Mouse (Mus musculus): ENCODE data around the gene Rtl5. TPM values are rescaled to one million over a fixed set of nuclear protein-coding genes. Genes with fewer than 3 reads are reported as not detected.

Gene Rtl5
- polyA plus RNA-seq, 1 experiment from 2014 or later: 0.88 TPM

DNA sequence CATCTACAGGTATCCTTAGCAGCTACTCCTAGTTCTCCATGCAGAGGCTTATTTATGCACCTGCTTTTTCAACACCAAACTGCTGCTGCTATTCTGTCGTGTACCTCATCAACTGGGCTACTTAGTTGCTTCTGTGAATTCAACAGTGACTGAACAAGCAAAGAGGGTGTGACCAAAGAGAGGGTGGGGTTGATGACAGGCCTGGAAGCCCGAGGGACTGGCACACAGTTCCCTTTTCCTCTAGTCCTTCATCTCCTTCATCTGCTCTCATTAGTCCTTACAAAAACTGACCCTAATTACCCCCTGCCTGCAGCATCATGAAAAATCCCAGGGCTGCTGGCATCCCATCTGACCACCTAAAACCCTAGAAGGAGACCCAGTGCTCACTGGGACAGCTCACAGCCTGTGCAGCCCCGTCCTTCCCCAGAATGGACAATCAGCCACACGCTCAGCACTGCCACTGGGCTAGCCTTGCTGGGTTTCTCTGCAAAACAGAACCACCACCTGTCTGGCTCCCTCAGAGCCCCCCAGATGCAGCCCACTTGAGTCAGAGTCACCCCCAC lies 5.8 kb downstream of the Rtl5 start:
- Histone ChIP-seq H3K36me3 (0 out of 2 replicates have a peak, but pooled peaks cover 3% of the 10 kb centered on the region), H3K9me3 (no peaks in the 10 kb centered on the region), H3K9ac (no peak overlapping the region), H3K4me1 (peaks cover 36% of the 10 kb centered on the region), H3K4me3 (no peak overlapping the region), H3K27me3 (replicated peaks) (peaks cover 14% of the 10 kb centered on the region), H3K27ac (replicated peaks) (no peak overlapping the region), H3K4me2 (no peak overlapping the region)
- 38% methylated on average over 4 of the region's 4 CpGs for WGBS
- ATAC-seq (ENCODE audit: extremely low read depth, insufficient number of reproducible peaks, low FRiP score, low TSS enrichment): no peak

DNA sequence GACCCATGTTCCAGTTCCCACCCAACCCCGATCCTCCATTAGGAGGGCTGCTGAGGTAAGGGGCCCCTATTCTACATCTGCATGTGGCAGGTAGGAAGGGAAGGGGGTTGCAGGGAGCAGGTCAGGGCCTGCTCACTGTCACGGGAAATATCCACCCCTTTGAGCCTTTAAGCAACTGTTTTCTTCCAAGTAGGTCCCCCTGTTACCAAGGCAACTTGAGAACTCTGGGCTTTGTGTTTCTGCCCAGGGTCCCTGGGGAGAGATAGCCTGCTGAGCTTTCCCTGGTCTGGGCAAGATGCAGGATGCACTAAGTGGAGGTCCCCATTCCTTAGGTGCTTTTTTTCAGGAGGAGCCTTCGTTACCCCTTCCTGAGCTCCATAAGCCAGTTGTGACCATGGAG lies 7.0 kb downstream of the Rtl5 start:
- Histone ChIP-seq H3K4me2 (no peak overlapping the region), H3K9me3 (no peaks in the 10 kb centered on the region), H3K36me3 (0 out of 2 replicates have a peak, but pooled peaks cover 3% of the 10 kb centered on the region), H3K4me1 (peaks cover 35% of the 10 kb centered on the region), H3K4me3 (no peak overlapping the region), H3K27ac (replicated peaks) (no peak overlapping the region), H3K27me3 (replicated peaks) (peaks cover 12% of the 10 kb centered on the region), H3K9ac (no peak overlapping the region)
- ATAC-seq (ENCODE audit: extremely low read depth, insufficient number of reproducible peaks, low FRiP score, low TSS enrichment): no peak
- WGBS: 41% methylated on average over 3 of the region's 3 CpGs

DNA sequence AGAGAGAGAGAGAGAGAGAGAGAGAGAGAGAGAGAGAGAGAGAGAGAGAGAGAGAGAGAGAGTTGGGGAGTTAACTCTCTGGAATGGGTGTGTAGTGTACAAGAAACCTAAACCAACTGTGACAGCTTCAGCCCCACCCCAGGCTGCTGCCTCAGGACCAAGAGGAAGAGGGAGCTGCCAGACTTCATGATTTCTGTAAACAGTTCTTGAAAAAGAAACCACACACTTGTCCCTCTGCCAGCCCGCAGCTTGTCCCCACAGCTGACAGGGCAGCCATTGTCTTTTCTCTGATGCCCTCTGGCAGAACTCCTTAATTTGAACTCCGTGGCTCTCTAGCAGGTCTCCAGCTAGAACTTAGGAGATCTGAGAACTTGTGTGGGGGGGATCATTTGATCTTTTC lies 10.2 kb downstream of the Rtl5 start:
- no peak overlapping the region for H3K9ac ChIP-seq

DNA sequence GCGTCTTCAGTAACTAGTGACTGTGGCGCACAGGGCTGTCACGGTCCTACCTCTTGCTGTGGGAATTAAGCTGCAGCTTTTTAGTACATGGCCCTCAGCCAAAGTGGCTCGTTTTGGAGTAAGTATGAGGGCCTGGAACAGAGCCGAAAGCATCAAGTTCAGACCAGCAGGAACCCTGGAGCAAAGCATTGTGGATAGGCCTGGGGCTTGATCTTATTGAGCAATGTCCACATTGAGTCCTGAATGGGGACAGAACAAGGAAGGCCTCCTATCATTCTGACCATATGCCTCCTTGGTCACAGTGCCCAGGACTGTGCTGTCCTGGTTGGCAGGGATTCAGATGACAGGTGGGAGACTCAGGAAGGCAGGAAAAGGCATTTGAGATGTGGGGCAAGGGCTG lies 10.9 kb downstream of the Rtl5 start:
- H3K9me3 ChIP-seq: no peaks in the 10 kb centered on the region
- H3K4me3 ChIP-seq: no peak overlapping the region
- no peak for ATAC-seq (ENCODE audit: extremely low read depth, insufficient number of reproducible peaks, low FRiP score, low TSS enrichment)
- H3K9ac ChIP-seq: no peak overlapping the region
- H3K4me2 ChIP-seq: no peak overlapping the region
- peaks cover 2% of the 10 kb centered on the region; the same call in 1 of the 2 replicates for H3K27me3 ChIP-seq (replicated peaks)
- H3K36me3 ChIP-seq: no peaks in the 10 kb centered on the region
- H3K27ac ChIP-seq (replicated peaks): no peak overlapping the region
- peaks cover 26% of the 10 kb centered on the region for H3K4me1 ChIP-seq
- WGBS: 64% methylated on average over 5 of the region's 5 CpGs

More for the DNA sequence above, 10.2 kb downstream of the Rtl5 start:
- Histone ChIP-seq H3K9me3 (no peaks in the 10 kb centered on the region), H3K27me3 (replicated peaks) (peaks cover 2% of the 10 kb centered on the region; the same call in 1 of the 2 replicates), H3K4me2 (no peak overlapping the region), H3K4me1 (peaks cover 33% of the 10 kb centered on the region), H3K4me3 (no peak overlapping the region), H3K36me3 (no peaks in the 10 kb centered on the region), H3K27ac (replicated peaks) (no peak overlapping the region)
- no peak for ATAC-seq (ENCODE audit: extremely low read depth, insufficient number of reproducible peaks, low FRiP score, low TSS enrichment)
- 49% methylated on average over 2 of the region's 2 CpGs for WGBS

DNA sequence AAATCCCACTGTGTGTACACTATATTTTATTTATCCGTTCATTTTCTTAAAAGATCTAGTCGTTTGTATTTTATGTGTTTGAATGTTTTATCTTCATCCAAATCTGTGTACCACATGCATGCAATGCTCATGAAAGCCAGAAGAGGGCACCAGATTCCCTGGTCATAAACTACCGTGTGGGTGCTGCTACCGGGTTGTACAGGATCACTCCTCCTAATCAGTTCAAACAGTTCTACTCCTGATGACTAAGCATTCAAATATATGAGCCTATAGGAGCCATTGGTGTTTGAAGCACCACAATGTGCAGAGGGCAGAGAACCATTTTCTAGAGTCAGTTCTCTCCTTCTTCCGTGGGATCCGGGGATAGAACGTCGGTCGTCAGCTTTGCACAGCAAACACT lies 11.7 kb downstream of the Rtl5 start:
- H3K4me3 ChIP-seq: no peak overlapping the region
- no peak overlapping the region for H3K4me2 ChIP-seq
- H3K9ac ChIP-seq: no peak overlapping the region
- no peak for ATAC-seq (ENCODE audit: extremely low read depth, insufficient number of reproducible peaks, low FRiP score, low TSS enrichment)
- no peaks in the 10 kb centered on the region; the same call in 1 of the 2 replicates for H3K27me3 ChIP-seq (replicated peaks)
- peaks cover 23% of the 10 kb centered on the region for H3K4me1 ChIP-seq
- no peak overlapping the region for H3K27ac ChIP-seq (replicated peaks)
- no peaks in the 10 kb centered on the region for H3K9me3 ChIP-seq
- 61% methylated on average over 9 of the region's 9 CpGs for WGBS
- no peaks in the 10 kb centered on the region for H3K36me3 ChIP-seq

DNA sequence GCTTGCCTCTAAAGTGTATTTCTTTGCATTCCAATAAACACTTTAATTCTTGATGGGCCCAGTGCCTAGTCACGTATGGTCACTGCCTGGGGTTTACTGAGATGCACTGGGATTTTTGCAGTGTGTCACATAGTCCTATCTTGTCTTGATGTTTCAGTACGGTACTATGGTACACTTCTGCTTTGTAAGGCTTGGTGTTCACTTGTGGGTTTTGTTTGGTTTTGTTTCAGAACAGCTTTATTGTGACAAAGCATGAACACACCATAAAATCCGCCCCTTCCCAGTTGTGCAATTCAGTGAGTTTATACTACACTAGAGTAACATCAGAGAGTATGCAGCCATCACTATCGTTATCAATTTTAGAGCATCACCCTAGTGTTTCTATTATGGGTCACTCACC lies 17.1 kb downstream of the Rtl5 start:
- peaks cover 3% of the 10 kb centered on the region; the same call in 1 of the 2 replicates for H3K36me3 ChIP-seq
- WGBS: 80% methylated on average over 4 of the region's 4 CpGs
- H3K4me3 ChIP-seq: no peak overlapping the region
- no peak overlapping the region for H3K9ac ChIP-seq
- no peak for ATAC-seq (ENCODE audit: extremely low read depth, insufficient number of reproducible peaks, low FRiP score, low TSS enrichment)
- no peak overlapping the region for H3K27ac ChIP-seq (replicated peaks)
- H3K4me2 ChIP-seq: no peak overlapping the region
- no peaks in the 10 kb centered on the region for H3K9me3 ChIP-seq
- H3K27me3 ChIP-seq (replicated peaks): peaks cover 3% of the 10 kb centered on the region; the same call in 1 of the 2 replicates
- H3K4me1 ChIP-seq: no peaks in the 10 kb centered on the region

DNA sequence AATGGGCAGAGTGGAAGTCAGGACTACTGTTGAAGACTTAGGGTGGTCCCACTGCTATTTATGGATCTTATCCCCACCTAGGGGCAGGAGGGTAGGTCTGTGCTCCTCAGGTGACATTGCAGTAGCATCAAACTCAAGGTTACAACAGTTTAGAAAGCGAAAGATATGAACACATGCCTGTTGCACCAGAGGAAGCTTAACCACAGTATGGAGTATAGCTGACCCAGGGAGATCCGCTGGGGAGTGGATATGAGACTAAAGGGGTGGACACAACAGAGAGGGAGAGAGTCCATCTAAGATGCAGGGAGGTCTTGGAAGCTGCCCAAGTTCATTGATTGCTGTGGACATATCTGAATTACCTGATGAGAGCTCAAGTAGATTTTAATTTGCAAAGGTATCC lies 17.7 kb downstream of the Rtl5 start:
- no peak for ATAC-seq (ENCODE audit: extremely low read depth, insufficient number of reproducible peaks, low FRiP score, low TSS enrichment)
- peaks cover 3% of the 10 kb centered on the region; the same call in 1 of the 2 replicates for H3K27me3 ChIP-seq (replicated peaks)
- H3K4me1 ChIP-seq: no peaks in the 10 kb centered on the region
- no peak overlapping the region for H3K4me3 ChIP-seq
- no peaks in the 10 kb centered on the region for H3K9me3 ChIP-seq
- no peak overlapping the region for H3K9ac ChIP-seq
- WGBS: 73% methylated on average over 2 of the region's 2 CpGs
- peaks cover 3% of the 10 kb centered on the region; the same call in 1 of the 2 replicates for H3K36me3 ChIP-seq
- H3K27ac ChIP-seq (replicated peaks): no peak overlapping the region
- no peak overlapping the region for H3K4me2 ChIP-seq

DNA sequence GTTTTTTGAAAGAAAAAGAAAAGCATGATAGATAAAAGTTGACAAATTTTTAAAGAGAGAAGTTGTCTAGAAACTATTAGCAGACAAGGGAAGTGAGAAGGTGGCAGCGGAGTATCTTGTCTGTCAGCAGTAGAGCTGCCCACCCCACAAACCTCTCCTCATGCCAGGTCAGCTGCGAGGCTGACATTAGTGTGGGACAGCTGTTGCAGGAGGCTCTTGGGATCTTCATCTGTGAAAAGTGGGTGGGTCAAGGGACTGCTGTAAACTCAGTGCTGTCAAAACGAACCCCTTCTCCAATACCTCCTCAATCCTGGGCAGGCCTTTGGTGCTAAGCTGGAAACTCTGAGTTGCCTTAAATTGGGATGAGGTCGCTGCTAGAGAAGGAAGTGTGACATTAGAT lies 19.9 kb downstream of the Rtl5 start:
- Histone ChIP-seq H3K27me3 (replicated peaks) (peaks cover 6% of the 10 kb centered on the region; the same call in 1 of the 2 replicates), H3K4me2 (no peak overlapping the region), H3K4me1 (no peaks in the 10 kb centered on the region), H3K9me3 (no peaks in the 10 kb centered on the region), H3K4me3 (no peak overlapping the region), H3K9ac (no peak overlapping the region), H3K27ac (replicated peaks) (no peak overlapping the region), H3K36me3 (peaks cover 3% of the 10 kb centered on the region; the same call in 1 of the 2 replicates)
- ATAC-seq (ENCODE audit: extremely low read depth, insufficient number of reproducible peaks, low FRiP score, low TSS enrichment): no peak
- WGBS: 65% methylated on average over 4 of the region's 4 CpGs

DNA sequence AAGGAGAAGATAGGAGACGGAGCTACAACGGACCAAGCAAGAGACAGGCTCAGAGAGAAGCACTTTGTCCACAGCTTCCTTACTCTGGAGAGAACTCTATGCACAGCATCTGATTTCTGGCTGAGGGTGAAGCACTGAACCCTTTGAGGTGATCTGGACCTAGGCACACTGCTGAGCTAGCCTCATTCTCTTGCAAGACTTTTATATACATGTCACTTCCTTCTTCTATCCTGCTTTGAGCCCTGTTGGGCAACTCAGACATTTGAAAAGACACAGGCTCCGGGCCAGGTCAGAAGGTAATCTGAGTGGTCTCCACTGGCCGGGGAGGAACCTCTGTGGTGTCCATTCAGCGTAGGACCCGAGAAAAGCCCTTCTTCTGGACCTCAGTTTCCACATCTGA lies 20.6 kb downstream of the Rtl5 start:
- no peak overlapping the region for H3K4me2 ChIP-seq
- H3K9me3 ChIP-seq: no peaks in the 10 kb centered on the region
- no peak overlapping the region for H3K4me3 ChIP-seq
- no peak overlapping the region for H3K9ac ChIP-seq
- H3K27me3 ChIP-seq (replicated peaks): peaks cover 6% of the 10 kb centered on the region; the same call in 1 of the 2 replicates
- no peaks in the 10 kb centered on the region for H3K4me1 ChIP-seq
- no peak for ATAC-seq (ENCODE audit: extremely low read depth, insufficient number of reproducible peaks, low FRiP score, low TSS enrichment)
- no peak overlapping the region for H3K27ac ChIP-seq (replicated peaks)
- H3K36me3 ChIP-seq: peaks cover 3% of the 10 kb centered on the region; the same call in 1 of the 2 replicates
- WGBS: 74% methylated on average over 6 of the region's 6 CpGs

DNA sequence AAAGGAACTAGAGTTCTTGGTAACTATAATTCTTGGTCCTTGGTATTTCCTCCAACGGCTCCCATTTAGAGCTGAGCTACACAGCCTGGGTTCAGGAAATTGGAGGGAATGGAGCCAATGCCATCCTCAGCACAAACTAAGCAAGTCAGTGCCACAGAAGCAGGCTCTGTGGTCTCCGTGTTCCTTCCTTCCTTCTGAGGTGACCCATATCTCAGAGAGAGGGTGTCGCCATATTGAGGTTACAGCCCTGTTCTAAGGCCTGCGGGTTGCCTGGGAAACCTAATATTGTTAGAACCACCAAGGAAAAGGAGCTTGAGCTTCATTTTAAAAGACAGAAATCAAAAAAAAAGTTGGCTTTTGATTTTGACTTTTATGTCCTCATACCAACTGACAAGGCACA lies 28.7 kb downstream of the Rtl5 start:
- 67% methylated on average over 4 of the region's 4 CpGs for WGBS
- H3K27me3 ChIP-seq (replicated peaks): peaks cover 8% of the 10 kb centered on the region; the same call in 1 of the 2 replicates
- H3K4me2 ChIP-seq: no peak overlapping the region
- H3K27ac ChIP-seq (replicated peaks): no peak overlapping the region
- H3K9me3 ChIP-seq: no peaks in the 10 kb centered on the region
- peaks cover 7% of the 10 kb centered on the region for H3K4me1 ChIP-seq
- ATAC-seq (ENCODE audit: extremely low read depth, insufficient number of reproducible peaks, low FRiP score, low TSS enrichment): no peak
- H3K9ac ChIP-seq: no peak overlapping the region
- no peak overlapping the region for H3K4me3 ChIP-seq
- peaks cover 4% of the 10 kb centered on the region; the same call in 1 of the 2 replicates for H3K36me3 ChIP-seq

DNA sequence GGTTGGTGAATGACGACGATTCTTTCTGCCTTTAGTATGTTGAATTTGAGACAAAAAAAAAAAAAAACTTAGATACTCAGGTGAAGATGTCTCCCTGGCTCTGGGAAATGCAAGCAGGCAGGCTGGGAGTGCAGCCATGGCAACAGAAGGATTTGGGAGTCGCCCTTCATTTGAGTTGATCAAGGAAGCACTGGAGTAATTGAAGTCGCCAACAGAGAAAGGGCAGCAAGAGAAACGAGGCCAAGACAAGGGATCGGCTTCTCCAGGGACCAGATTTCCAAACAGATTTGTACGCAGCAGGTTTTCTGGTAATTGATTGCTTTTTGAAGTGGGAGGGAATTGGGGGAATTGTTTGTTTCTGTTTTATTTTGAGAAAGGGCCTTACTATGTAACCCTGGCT lies 29.5 kb downstream of the Rtl5 start:
- Histone ChIP-seq H3K4me1 (peaks cover 14% of the 10 kb centered on the region), H3K4me3 (no peak overlapping the region), H3K4me2 (no peak overlapping the region), H3K9me3 (no peaks in the 10 kb centered on the region), H3K27ac (replicated peaks) (no peak overlapping the region), H3K27me3 (replicated peaks) (peaks cover 5% of the 10 kb centered on the region; the same call in 1 of the 2 replicates), H3K9ac (no peak overlapping the region), H3K36me3 (peaks cover 4% of the 10 kb centered on the region; the same call in 1 of the 2 replicates)
- no peak for ATAC-seq (ENCODE audit: extremely low read depth, insufficient number of reproducible peaks, low FRiP score, low TSS enrichment)
- WGBS: 68% methylated on average over 7 of the region's 7 CpGs

DNA sequence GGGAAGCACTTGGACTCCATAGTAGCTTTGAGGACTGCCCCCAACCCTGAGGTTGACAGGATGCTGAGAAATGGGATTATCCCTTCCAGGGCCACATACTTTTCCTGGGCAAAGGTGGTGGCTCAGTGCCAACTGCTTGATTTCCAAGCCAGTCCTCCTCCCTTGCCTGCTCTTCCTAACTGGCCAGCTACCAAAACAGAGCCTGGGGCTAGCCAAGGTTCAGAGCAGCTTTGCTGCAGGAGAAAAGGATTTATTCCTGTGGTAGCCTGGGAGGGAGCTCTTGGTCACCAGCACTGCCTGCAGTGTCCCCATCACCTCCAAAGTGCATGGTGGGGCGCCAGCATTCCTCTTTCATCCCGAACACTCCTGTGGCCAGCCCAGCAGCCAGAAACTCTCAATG lies 33.6 kb downstream of the Rtl5 start:
- H3K4me2 ChIP-seq: no peak overlapping the region
- ATAC-seq (ENCODE audit: extremely low read depth, insufficient number of reproducible peaks, low FRiP score, low TSS enrichment): no peak
- WGBS: 38% methylated on average over 2 of the region's 2 CpGs

More for the DNA sequence above, 33.6 kb downstream of the Rtl5 start:
- H3K27me3 ChIP-seq (replicated peaks): peaks cover 22% of the 10 kb centered on the region; the same call in 1 of the 2 replicates
- peak overlapping the region; percentile 32; the same call in 1 of the 2 replicates for H3K27ac ChIP-seq (replicated peaks)
- no peak overlapping the region for H3K9ac ChIP-seq
- H3K4me3 ChIP-seq: no peak overlapping the region
- H3K9me3 ChIP-seq: no peaks in the 10 kb centered on the region
- peaks cover 4% of the 10 kb centered on the region; the same call in 1 of the 2 replicates for H3K36me3 ChIP-seq
- peaks cover 28% of the 10 kb centered on the region for H3K4me1 ChIP-seq
